Mouse (Mus musculus) testis, postnatal 10 days (tissue): ENCODE measurements around the gene Gm30737.
"Not testable (repeated sequence)": the region's sequence is repeated elsewhere in the genome, so short reads cannot be mapped to it uniquely, and the experiment has no call there.

Experiments
- DNase-seq: peaks from one replicate; pipeline ENCODE4 v3.0.0; 2021; ENCODE audit warnings: low spot score

Gm30737 gene

DNA sequence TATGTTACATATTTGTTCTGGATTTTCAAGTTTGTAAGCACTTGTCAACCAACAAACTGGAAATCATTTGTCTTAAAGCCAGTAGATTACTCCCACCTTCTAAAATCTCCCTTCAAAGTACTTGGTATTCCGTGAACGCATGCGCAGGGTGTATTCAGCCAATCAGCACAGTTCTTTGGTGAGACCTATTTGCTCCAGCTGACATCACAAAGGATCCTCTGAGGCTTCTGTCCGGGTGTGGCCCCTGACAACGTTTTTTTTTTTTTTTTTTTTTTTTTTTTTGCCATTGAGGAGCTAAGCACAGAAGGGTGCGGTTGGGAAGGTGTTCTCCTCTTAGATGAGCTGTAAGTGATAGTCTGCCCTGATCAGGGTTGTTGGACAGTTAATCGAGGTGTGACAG is at the start of gene Gm30737:
Gm30737 (plus strand) TSS at position 301 of the 400 bp plus-strand sequence.
- not testable (repeated sequence) for DNase-seq
